Mouse (Mus musculus): ENCODE data around the gene Mlec.

DNA sequence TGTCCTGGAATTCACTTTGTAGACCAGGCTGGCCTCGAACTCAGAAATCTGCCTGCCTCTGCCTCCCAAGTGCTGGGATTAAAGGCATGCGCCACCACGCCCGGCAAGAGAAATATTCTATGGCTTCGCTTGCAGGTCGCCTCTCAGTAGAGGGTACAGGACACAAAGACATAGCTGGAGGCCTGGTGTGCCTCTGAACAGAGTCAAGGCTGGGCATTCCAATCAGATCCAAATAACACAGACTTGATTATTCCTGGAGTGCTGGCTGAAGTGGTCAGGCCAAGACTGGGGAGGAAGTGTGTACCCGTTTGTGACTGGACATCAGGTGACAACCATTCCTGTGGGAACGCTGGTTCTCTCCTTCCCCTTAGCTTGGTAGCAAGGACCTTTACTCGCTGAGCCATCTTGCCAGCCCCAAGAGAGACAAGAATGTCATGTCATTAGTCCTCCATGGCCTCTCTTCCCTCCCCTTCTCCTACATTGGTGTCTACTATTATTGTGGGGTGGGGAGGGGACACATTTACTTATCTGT lies 15.7 kb downstream of the Mlec start:
- TF ChIP-seq POLR2A (IDR thresholded peaks at IDR 0.05; ENCODE audit: extremely low read depth, insufficient read depth, low read length) (no peak), CTCF (IDR thresholded peaks at IDR 0.05; ENCODE audit: extremely low read depth, insufficient read depth, low read length) (no peak)
